Mouse (Mus musculus) forebrain, embryonic 10.5 days (tissue): ENCODE data around the gene Gm39653. TPM values are rescaled to one million over a fixed set of nuclear protein-coding genes. Genes with fewer than 3 reads are reported as not detected.
"Not testable (repeated sequence)": the region's sequence is repeated elsewhere in the genome, so short reads cannot be mapped to it uniquely, and the experiment has no call there.

Source experiments
- DNase-seq: peaks from one replicate; pipeline ENCODE4 v3.0.0-alpha.2; 2017; ENCODE audit warnings: low spot score; ENCODE audit errors: extremely low spot score
- H3K27ac ChIP-seq: fragments of 300-500 bp; sonication (generic); 2 replicates; pipeline ENCODE4 v1.5.1; 2016; ENCODE audit warnings: mild to moderate bottlenecking
- H3K27me3 ChIP-seq: fragments of 300-500 bp; sonication (generic); 2 replicates; pipeline ENCODE4 v1.6.1; 2016; ENCODE audit warnings: mild to moderate bottlenecking; ENCODE audit not compliant: poor library complexity, severe bottlenecking
- H3K36me3 ChIP-seq: fragments of 300-500 bp; sonication (generic); replicated peaks from 2 replicates; pipeline ENCODE4 v1.6.1; 2016; ENCODE audit warnings: mild to moderate bottlenecking, moderate library complexity
- H3K4me1 ChIP-seq: fragments of 300-500 bp; sonication (generic); 2 replicates; pipeline ENCODE4 v1.6.1; 2016
- H3K4me3 ChIP-seq: fragments of 300-500 bp; sonication (generic); 2 replicates; pipeline ENCODE4 v1.5.1; 2016; ENCODE audit warnings: mild to moderate bottlenecking, moderate library complexity
- H3K9me3 ChIP-seq: fragments of 300-500 bp; sonication (generic); 2 replicates; pipeline ENCODE4 v1.6.1; 2016; ENCODE audit warnings: mild to moderate bottlenecking, moderate library complexity
- whole genome bisulfite sequencing: fragments of 180-500 bp; shearing (Covaris S2); methylation state at CpG from one replicate; pipeline ENCODE4 v1.1.7; 2016; 5-methylcytosine and 5-hydroxymethylcytosine counted together
- polyA plus RNA-seq: library from polyadenylated mRNA; unstranded; fragments of >200 nt; fragmentation: Nextera tagmentation; extraction: Ambion mirVana; gene quantifications from 2 replicates; pipeline ENCODE4 v1.2.1, GENCODE M21; 2016

The Gm39653 gene
- polyA plus RNA-seq, 1 experiment from 2014 or later, result not detected

GRCm38 (mm10) chr1:63630390-63630789, 14.6 kb downstream of the Gm39653 start:
- not testable (repeated sequence) for H3K9me3 ChIP-seq, DNase-seq, H3K27me3 ChIP-seq, H3K4me3 ChIP-seq, H3K4me1 ChIP-seq, H3K27ac ChIP-seq, H3K36me3 ChIP-seq

DNA sequence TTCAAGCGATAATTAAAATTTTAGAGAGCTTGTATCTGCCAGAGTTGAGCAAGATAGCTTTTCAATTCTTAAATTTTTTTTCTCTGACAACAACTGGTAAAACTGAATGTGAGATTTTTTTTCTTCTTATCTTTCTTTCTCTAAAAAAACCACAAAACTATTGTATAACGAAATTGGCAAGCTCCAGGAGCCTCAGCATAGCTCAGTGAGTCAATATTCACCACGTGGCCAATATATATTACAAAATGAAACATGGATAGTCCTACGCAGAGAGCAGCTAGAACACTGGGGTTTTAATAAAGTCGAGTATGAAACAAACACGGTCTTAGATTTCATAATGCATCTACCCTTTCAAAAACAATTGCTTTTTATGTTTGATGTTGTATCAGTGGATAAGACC, 24.2 kb downstream of the Gm39653 start:
- Histone ChIP-seq H3K36me3 (no peaks in the 10 kb centered on the region), H3K9me3 (no peaks in the 10 kb centered on the region), H3K27me3 (no peaks in the 10 kb centered on the region), H3K4me1 (no peaks in the 10 kb centered on the region), H3K4me3 (no peak overlapping the region), H3K27ac (no peak overlapping the region)
- 84% methylated on average over 6 of the region's 6 CpGs for WGBS
- DNase-seq, result no peak

- H3K36me3 ChIP-seq, result no peaks in the 10 kb centered on the region
- DNase-seq, result peak; percentile 52
- no peaks in the 10 kb centered on the region for H3K9me3 ChIP-seq
- WGBS, result 18% methylated on average over 6 of the region's 6 CpGs
- no peak overlapping the region for H3K27ac ChIP-seq
- no peaks in the 10 kb centered on the region for H3K4me1 ChIP-seq
- no peak overlapping the region for H3K4me3 ChIP-seq
- 0 out of 2 replicates have a peak, but pooled peaks cover 3% of the 10 kb centered on the region for H3K27me3 ChIP-seq
Measured at GRCm38 (mm10) chr1:63658016-63658415, 42.2 kb downstream of the Gm39653 start.

- WGBS, result 4% methylated on average over 7 of the region's 7 CpGs
- H3K36me3 ChIP-seq, result no peaks in the 10 kb centered on the region
Measured at GRCm38 (mm10) chr1:63659591-63659990, 43.8 kb downstream of the Gm39653 start.

GRCm38 (mm10) chr1:63666089-63666488, 50.3 kb downstream of the Gm39653 start:
- H3K4me1 ChIP-seq, result peaks cover 17% of the 10 kb centered on the region

More at GRCm38 (mm10) chr1:63659591-63659990, 43.8 kb downstream of the Gm39653 start:
- Histone ChIP-seq H3K4me1 (no peaks in the 10 kb centered on the region), H3K27me3 (0 out of 2 replicates have a peak, but pooled peaks cover 3% of the 10 kb centered on the region), H3K27ac (no peak overlapping the region), H3K9me3 (no peaks in the 10 kb centered on the region), H3K4me3 (no peak overlapping the region)
- DNase-seq, result peak; percentile 58

DNA sequence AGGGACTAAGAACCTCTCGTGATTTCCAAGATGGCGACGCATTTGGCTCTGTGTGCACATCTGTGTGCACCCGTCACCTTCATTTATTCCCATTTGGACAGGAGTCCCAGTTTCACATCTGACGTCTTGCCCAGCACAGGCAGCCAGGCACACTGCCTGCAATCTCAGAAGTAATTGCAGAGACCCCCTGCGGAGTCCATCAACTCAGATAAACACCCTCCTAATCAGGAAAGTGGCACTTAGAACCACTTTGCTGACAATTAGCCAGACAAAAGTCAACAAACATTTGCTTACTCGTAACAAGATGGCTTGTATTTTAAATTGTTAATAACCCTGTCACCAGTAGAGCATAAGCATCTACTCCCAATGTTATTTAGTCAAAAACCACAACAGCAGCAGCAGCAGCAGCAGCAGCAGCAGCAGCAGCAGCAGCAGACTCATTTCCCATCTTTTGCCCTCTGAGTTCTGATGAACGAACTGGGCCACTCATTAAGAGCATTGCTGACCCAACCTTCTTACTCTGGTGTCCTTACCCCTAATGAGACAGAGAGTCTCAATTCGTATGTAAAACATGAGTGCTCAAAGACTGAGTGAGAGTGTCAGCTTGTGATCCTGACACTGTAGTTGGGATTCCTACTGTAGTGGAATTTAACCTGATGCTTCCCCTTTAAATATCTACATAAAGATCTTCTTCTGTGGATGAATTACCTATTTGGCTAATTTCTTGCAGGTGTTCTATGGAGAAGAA, 51.6 kb downstream of the Gm39653 start:
- DNase-seq, result no peak
- H3K27me3 ChIP-seq, result peaks cover 17% of the 10 kb centered on the region
- peaks cover 17% of the 10 kb centered on the region for H3K4me1 ChIP-seq
- H3K4me3 ChIP-seq, result no peak overlapping the region
- no peaks in the 10 kb centered on the region for H3K36me3 ChIP-seq
- no peaks in the 10 kb centered on the region for H3K9me3 ChIP-seq
- H3K27ac ChIP-seq, result no peak overlapping the region
- WGBS, result 53% methylated on average over 9 of the region's 9 CpGs

More at GRCm38 (mm10) chr1:63666089-63666488, 50.3 kb downstream of the Gm39653 start:
- Histone ChIP-seq H3K36me3 (no peaks in the 10 kb centered on the region), H3K27ac (no peak overlapping the region), H3K9me3 (no peaks in the 10 kb centered on the region), H3K27me3 (peaks cover 17% of the 10 kb centered on the region), H3K4me3 (no peak overlapping the region)
- WGBS, result 89% methylated on average over 2 of the region's 2 CpGs
- no peak for DNase-seq

DNA sequence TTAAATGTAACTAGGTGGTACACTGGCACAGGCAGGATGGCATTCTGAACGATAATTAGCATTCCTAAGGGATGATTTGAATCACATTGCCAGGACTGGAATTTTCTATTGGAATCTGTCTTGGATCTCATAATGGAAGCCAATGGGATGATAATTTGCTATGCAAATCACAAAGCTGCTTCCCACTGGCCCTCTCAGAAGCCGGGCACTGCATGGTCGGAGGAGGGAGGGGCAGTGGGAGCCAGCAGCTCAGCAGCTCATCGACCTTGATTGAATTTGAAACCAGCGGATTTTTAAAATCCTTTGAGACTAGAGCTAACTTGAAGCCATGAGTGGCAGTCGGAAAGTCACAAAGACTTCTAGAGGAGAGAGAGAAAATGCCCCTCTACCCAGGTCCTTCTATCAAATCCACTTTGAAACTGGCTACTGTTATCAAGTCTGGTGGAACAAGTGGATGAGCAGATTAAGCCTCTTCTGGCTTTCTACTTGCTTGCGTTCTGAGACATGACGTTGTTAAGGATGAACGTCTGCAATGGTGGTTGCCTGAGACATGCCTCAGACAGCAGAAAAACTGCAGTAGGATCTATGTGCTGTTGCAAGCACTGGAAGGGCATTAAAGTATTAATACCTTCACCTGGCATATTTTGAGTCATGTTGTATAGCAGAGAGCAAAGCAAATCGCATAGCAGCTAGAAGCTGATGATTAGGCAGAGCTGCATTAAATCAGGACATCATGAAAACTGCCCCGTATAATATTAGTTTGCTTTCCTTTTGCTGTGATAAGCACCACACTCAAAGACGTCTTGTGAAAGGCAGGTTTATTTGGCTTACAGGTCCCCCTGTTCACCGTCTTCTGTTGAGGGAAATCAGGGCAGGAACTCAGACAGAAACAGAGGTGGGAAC, 52.4 kb downstream of the Gm39653 start:
- WGBS, result 23% methylated on average over 13 of the region's 13 CpGs
- Histone ChIP-seq H3K4me3 (no peak overlapping the region; the same call in 1 of the 2 replicates), H3K27ac (no peak overlapping the region), H3K9me3 (no peaks in the 10 kb centered on the region), H3K4me1 (peaks cover 17% of the 10 kb centered on the region), H3K36me3 (no peaks in the 10 kb centered on the region), H3K27me3 (peaks cover 17% of the 10 kb centered on the region)
- DNase-seq, result no peak

DNA sequence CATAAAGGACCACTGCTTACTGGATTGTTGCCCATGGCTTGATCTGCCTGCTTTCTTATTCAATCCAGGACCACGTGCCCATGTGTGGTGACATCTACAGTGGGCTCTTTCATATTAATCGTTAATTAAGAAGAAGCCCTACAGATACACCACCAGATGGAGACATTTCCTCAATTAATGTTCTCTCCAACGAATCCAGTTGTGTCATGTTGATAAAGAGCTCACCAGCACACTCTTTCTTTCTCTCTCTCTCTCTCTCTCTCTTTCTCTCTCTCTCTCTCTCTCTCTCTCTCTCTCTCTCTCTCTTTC, 53.0 kb downstream of the Gm39653 start:
- DNase-seq, result no peak
- H3K27me3 ChIP-seq, result peaks cover 17% of the 10 kb centered on the region
- H3K9me3 ChIP-seq, result no peaks in the 10 kb centered on the region
- H3K4me3 ChIP-seq, result no peak overlapping the region; the same call in 1 of the 2 replicates
- WGBS, result 5% methylated on average over 3 of the region's 3 CpGs
- no peak overlapping the region for H3K27ac ChIP-seq
- H3K4me1 ChIP-seq, result peaks cover 17% of the 10 kb centered on the region
- no peaks in the 10 kb centered on the region for H3K36me3 ChIP-seq

Other genes with a start within 250 kb of the Gm39653 start
- gene Adam23, start 170.1 kb upstream of the Gm39653 start, polyA plus RNA-seq, result 3.6 and 3.7 TPM in 2 replicates
- gene Dytn, start 71.0 kb downstream of the Gm39653 start, polyA plus RNA-seq, result not detected in 2 replicates
- gene Mdh1b, start 114.3 kb downstream of the Gm39653 start, polyA plus RNA-seq, result 0.16 and 0.23 TPM in 2 replicates
- 74.6 and 79.2 TPM in 2 replicates for gene Fastkd2, start 114.6 kb downstream of the Gm39653 start, polyA plus RNA-seq
- 0.15 and 0.39 TPM in 2 replicates for gene 4933402D24Rik, start 153.3 kb downstream of the Gm39653 start, polyA plus RNA-seq